Mouse (Mus musculus) urinary bladder, postnatal 25 days (tissue): ENCODE measurements around the gene Zfp174.
A peak's percentile ranks its signal among the peaks of the same experiment; 100 is the strongest.
"Not testable (repeated sequence)": the region's sequence is repeated elsewhere in the genome, so short reads cannot be mapped to it uniquely, and the experiment has no call there.

ENCODE experiments used
- DNase-seq: peaks from one replicate; pipeline ENCODE4 v3.0.0; 2022; ENCODE audit warnings: low spot score

The Zfp174 gene

GRCm38 (mm10) chr16:3846711-3847518 lies at the start of gene Zfp174:
Gene Zfp174 (plus strand): TSS chr16:3847268.
- DNase-seq = peak; percentile 80

- DNase-seq = no peak
Measured at GRCm38 (mm10) chr16:3808176-3808575, 38.9 kb upstream of the Zfp174 start.

GRCm38 (mm10) chr16:3814667-3815066 lies 32.4 kb upstream of the Zfp174 start:
- DNase-seq = not testable (repeated sequence)

GRCm38 (mm10) chr16:3820202-3820601 lies 26.9 kb upstream of the Zfp174 start:
- no peak for DNase-seq

DNA sequence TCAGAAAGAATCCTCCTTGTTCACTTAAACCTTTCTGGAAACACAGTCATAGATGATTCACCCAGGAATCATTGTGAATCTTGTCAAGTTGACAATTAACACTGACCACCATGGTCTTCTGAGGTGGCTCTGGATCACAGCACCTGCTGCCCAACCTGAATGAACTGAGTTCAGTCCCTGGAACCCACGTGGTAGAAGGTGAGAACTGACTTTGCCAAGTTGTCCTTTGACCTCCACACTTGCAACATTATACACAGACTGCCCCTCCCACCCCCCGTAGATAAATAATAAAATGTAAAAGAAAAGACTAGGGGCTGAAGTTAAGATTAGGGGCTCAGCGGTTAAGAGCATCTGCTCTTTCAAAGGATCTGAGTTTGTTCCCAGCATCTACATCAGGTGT lies 19.0 kb upstream of the Zfp174 start:
- DNase-seq = no peak

GRCm38 (mm10) chr16:3829727-3830126 lies 17.3 kb upstream of the Zfp174 start:
- no peak for DNase-seq

- no peak for DNase-seq
Measured at GRCm38 (mm10) chr16:3830588-3831109, 16.4 kb upstream of the Zfp174 start, which contains the start of gene Olfr15. Gene Olfr15 (plus strand): TSS chr16:3830878.

DNA sequence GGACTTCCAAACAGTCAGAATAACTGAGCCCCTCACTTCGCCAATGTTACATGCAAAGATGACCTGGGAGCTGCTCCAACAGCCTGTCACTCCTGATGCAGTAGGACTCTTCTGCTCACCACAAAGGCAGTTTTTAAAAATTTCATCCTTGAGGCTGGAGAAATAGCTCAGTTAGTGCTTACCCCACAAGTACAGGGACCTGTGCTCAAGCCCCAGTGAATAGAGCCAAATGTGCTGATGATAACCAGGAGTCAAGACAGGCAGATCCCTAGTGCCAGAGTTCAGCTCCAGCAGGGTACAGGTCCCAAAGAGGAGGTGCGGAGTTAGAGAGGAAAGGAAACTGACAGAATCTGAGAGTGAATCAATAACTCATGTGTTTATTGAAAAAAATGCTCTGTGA lies 11.6 kb upstream of the Zfp174 start:
- no peak for DNase-seq

- no peak for DNase-seq
Measured at GRCm38 (mm10) chr16:3839157-3839885, 7.7 kb upstream of the Zfp174 start.

DNA sequence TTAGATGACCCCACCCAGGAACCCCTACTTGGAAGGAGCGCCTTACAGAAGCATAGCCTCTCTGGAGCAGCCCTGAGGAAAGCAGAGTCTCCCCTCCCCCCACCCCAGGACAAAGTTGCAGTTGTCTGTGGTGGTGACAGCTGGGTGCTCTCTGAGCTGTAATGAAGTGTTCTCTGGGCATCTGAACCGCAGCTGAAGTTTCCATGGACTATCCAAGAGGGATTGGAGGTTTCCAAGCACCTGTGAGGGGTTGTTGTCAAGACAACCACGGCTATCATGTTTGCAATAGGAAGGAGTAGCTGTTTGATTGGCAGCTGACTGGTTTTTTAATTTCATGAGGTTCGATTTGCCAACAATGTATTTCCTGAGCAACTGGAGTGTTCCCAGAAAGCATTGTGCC lies 4.1 kb upstream of the Zfp174 start:
- no peak for DNase-seq

DNA sequence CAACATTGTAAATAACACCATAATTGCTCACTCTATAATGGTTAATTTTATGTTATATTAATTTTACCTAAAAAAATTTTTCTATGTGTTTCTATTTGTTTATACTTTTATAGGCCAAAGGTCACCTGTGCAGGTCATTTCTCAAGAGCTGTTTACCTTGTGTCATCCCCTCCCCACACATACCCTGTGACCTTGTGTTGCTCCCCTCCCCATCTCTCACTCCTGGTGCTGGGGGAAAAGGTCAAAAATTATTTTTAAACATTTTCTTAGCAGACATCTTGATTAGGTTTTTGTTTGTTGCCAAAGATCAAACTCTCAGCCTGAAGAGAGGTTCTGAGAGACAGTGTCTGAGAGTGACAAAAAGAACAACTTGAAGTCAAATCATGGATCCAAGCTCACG lies 3.3 kb upstream of the Zfp174 start:
- DNase-seq = no peak

GRCm38 (mm10) chr16:3847871-3848270 lies 803 bp downstream of the Zfp174 start:
- DNase-seq = no peak

DNA sequence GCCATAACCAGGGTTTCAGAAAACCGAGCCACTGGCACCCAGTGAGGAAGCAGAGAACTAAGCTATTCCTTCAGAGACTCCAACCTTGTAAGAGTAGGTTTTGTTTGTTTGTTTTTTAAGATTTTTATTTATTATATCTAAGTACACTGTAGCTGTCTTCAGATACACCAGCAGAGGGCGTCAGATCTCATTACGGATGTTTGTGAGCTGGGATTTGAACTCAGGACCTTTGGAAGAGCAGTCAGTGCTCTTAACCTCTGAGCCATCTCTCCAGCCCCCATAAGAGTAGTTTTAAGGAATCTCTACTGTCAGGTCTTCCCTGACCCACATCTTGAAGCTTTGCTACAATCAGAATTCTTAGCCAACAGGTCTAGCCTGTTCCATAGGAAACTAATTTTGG lies 1.3 kb downstream of the Zfp174 start:
- no peak for DNase-seq

- not testable (repeated sequence) for DNase-seq
Measured at GRCm38 (mm10) chr16:3851301-3851700, 4.2 kb downstream of the Zfp174 start.

DNA sequence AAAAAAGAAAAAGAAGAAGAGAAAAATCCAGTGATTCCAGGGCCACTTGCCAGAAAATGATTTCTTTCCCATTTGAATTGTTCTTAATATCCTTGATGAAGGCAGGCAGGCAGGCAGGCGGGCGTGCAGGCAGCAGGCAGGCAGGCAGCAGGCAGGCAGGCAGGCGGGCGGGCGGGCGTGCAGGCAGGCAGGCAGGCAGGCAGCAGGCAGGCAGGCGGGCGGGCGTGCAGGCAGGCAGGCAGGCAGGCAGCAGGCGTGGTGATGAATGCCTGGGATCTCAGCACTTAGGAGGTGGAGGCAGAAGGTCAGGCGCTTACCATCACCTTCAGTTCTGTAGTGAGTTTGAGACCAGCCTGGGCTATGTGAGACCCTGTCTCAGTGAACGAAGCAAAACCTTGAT lies 5.5 kb downstream of the Zfp174 start:
- no peak for DNase-seq

- no peak for DNase-seq
Measured at GRCm38 (mm10) chr16:3854437-3855182, 7.5 kb downstream of the Zfp174 start.

DNA sequence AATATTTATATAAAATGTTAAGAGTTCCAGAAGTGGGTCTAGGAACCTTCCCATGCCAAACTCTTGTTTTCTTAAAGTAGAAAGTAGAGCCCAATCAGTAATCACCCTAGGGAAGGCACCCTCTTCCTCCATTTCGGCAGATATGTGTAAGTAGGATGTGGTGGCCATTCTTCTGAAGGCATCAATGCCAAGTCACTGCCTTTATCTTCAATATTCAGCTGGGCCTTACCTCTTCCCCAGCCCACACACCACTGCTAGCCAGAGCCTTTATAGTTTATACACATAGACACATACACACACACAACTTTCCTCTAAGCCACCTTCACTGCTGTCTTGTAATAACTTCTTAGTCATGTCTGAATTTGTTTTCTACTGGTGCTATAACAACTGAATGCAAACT lies 8.7 kb downstream of the Zfp174 start:
- DNase-seq = no peak

DNA sequence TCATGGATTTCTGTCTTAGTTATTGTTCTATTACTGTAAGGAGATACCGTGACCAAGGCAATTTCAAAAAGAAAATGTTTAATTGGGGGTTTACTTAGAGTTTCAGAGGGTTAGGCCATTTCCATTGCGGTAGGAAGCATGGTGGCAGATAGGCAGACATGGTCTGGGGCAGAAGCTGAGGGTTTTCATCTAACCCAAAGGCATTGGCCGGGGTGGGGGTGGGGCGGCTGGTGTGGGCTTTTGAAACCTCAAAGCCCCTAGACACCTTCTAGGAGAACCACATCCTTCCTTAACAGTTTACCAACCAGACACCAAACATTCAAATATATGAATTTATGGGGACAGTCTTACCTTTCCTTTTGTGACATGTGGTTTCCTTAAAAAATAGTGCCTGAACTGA lies 12.2 kb downstream of the Zfp174 start:
- no peak for DNase-seq

GRCm38 (mm10) chr16:3871815-3872214 lies 24.7 kb downstream of the Zfp174 start:
- DNase-seq = no peak

DNA sequence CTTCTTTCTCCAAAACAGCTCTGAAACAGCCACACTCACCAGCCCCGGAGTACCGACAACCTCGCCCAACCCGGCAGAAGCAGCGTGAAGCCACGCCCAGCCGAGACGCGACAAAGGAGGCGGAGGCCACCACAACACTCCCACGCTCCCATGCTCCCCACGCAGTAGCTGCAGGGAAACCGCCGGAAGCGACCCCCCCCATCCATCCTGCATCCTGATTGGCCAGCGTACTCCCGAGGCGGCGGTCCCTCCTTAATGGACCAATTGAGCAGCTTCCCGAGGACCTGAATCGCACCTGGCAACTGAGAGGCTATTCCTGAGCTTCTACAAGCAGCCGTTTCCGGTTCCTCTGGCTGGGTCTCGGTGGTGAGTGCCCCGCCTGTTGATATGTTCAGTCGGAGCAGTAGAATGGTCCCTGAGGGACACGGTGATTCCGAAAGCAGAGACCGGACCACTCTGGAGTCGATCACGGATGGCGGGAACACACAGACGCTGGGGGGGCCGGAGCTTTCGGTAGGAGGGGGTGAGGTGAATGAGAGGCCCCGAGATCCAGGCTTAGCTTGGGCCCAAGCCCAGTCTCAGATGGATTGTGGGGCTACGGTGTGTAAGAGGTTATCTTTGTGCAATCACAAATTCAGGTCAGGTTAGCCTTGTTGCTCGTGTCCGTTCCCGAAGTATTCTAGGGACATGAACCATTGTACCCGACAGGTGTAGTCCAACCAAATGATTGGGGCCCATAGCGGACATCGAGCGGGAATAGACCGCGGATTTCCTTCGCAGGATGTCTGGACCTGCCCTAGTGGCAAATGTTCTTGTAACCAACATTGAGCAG lies 25.4 kb downstream of the Zfp174 start, which contains the start of gene Naa60:
Gene Naa60, plus strand, starts transcription at position 160 of the 832 bp plus-strand sequence.
- peak; percentile 82 for DNase-seq

DNA sequence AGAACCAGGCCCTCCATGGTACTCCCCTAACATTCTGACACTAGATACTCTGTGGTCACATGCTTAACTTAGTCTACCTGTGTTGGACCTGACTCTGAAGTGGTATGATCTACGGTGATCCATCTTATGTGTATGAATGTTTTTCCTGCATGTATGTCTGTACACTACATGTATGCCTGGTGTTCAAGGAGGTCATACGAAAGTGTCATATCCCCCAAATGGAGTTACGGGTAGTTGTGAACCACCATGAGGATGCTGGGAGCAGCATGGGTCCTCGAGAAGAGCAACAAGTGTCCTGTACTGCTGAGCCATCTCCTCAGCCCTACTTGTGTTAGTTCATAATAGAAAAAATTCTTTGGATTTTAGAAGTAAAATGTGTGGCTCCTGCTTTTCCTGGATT lies 29.3 kb downstream of the Zfp174 start:
- no peak for DNase-seq
